Mouse (Mus musculus): ENCODE data around the gene Celsr1. TPM values are rescaled to one million over a fixed set of nuclear protein-coding genes. Genes with fewer than 3 reads are reported as not detected.
A peak's percentile ranks its signal among the peaks of the same experiment; 100 is the strongest.
"Not testable (repeated sequence)": the region's sequence is repeated elsewhere in the genome, so short reads cannot be mapped to it uniquely, and the experiment has no call there.

Gene Celsr1
- polyA plus RNA-seq, 1 experiment: 40.0 TPM

DNA sequence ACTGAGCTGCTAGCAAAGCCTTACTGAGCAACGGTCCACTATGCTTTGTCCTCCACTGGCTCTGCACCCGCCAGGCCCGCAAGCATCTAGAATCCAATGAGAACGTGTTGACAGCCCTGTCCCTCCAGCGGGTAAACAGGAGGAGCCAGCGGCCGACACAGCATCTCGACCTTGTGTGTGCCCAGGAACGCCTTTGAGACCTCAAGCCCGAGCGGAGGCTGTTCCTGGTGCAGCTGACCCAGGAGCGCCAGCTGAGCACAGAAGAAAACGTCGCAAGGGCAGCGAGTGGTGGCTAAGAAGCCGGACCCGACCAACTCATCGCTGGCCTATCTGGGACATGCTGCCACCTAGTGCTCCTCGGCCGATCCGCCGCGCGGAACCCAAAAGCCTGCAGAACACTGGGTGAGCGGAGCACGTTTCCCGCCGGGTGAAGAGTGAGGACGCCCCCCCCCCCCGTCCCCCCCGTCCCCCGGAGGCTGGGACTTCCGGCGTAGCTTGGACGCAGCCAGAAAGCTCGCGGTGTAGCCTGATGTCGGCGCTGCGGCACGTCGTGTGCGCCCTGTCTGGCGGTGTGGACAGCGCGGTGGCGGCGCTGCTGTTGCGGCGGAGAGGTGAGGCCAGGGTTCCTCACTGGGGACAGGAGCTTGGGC is 154.6 kb downstream of the Celsr1 start, which contains the start of gene Trmu:
Trmu (plus strand) TSS at position 465 of the 650 bp plus-strand sequence.
- no peaks in the 10 kb centered on the region for H3K27me3 ChIP-seq (ENCODE audit: control insufficient read depth, insufficient read depth, low read length)
- H3K27ac ChIP-seq (ENCODE audit: control insufficient read depth, insufficient read depth, low read length): peak within 1 kb of the TSS; percentile 44
- peak within 1 kb of the TSS; percentile 83 for H3K4me3 ChIP-seq (ENCODE audit: control insufficient read depth, insufficient read depth, low read length)
- DNase-seq: peak; percentile 83
- peaks cover 6% of the 10 kb centered on the region for H3K4me1 ChIP-seq (replicated peaks; ENCODE audit: control insufficient read depth, insufficient read depth, low read length)
- 2% methylated on average over 49 of the region's 50 CpGs for WGBS
- no peaks in the 10 kb centered on the region; the same call in none of the 2 replicates for H3K36me3 ChIP-seq (ENCODE audit: control insufficient read depth, insufficient read depth, low read length)
- TF ChIP-seq CTCF (IDR thresholded peaks at IDR 0.05; ENCODE audit: borderline replicate concordance, control insufficient read depth, extremely low read depth, insufficient read depth, low read length, poor library complexity) (peak; percentile 28; the same call in 1 of the 2 replicates), POLR2A (IDR thresholded peaks at IDR 0.05; ENCODE audit: control insufficient read depth, extremely low read depth, insufficient read depth, low read length, poor library complexity) (peak; percentile 77)

DNA sequence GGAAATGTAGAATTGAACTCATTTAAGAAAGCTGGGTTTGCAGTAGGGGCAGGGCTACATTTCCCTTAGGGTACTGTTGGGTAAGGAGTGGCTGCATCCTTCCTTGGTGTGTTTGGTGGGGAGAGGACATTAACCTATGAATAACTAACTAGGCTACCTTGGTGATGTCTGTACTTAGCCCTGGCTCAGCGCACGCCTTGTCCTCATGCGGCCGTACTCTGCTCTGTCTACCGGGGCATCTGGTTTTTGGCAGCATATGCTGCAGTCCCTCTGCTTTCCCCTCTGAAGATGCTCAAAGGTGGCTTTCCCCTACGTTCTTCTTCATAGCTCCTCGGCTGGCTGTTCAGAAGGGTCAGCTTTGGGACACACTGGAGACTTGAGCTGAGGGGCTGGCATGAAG is 156.2 kb downstream of the Celsr1 start:
- Histone ChIP-seq H3K36me3 (ENCODE audit: control insufficient read depth, insufficient read depth, low read length) (peaks cover 9% of the 10 kb centered on the region), H3K4me3 (ENCODE audit: control insufficient read depth, insufficient read depth, low read length) (no peak overlapping the region), H3K27me3 (ENCODE audit: control insufficient read depth, insufficient read depth, low read length) (no peaks in the 10 kb centered on the region), H3K4me1 (replicated peaks; ENCODE audit: control insufficient read depth, insufficient read depth, low read length) (peaks cover 6% of the 10 kb centered on the region), H3K27ac (ENCODE audit: control insufficient read depth, insufficient read depth, low read length) (no peak overlapping the region)
- DNase-seq: no peak
- TF ChIP-seq CTCF (IDR thresholded peaks at IDR 0.05; ENCODE audit: borderline replicate concordance, control insufficient read depth, extremely low read depth, insufficient read depth, low read length, poor library complexity) (no peak), POLR2A (IDR thresholded peaks at IDR 0.05; ENCODE audit: control insufficient read depth, extremely low read depth, insufficient read depth, low read length, poor library complexity) (no peak)
- WGBS: 97% methylated on average over 7 of the region's 7 CpGs

DNA sequence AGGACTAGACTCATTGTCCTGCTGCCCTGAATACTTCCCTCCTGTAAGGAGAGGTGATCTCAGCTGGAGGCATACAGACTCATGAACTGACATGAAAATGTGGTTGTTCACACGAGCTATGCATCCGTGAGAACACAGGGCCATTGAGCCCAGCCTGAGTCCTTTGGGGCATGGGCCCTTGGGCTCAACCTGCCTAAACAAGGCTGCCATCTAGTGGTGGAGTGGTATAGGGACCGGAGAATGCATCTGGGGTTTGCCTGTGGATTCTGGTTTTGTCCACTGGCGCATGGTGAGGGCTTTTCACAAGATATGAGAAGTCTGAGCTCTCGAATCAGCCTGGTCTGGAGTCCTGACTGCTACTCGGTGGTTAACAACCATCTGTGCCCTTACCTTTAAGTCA is 165.9 kb downstream of the Celsr1 start:
- DNase-seq: peak; percentile 61
- Histone ChIP-seq H3K36me3 (ENCODE audit: control insufficient read depth, insufficient read depth, low read length) (peaks cover 58% of the 10 kb centered on the region), H3K4me3 (ENCODE audit: control insufficient read depth, insufficient read depth, low read length) (no peak overlapping the region), H3K27me3 (ENCODE audit: control insufficient read depth, insufficient read depth, low read length) (no peaks in the 10 kb centered on the region), H3K27ac (ENCODE audit: control insufficient read depth, insufficient read depth, low read length) (no peak overlapping the region), H3K4me1 (replicated peaks; ENCODE audit: control insufficient read depth, insufficient read depth, low read length) (no peaks in the 10 kb centered on the region)
- TF ChIP-seq CTCF (IDR thresholded peaks at IDR 0.05; ENCODE audit: borderline replicate concordance, control insufficient read depth, extremely low read depth, insufficient read depth, low read length, poor library complexity) (peak; percentile 88; the same call in 1 of the 2 replicates), POLR2A (IDR thresholded peaks at IDR 0.05; ENCODE audit: control insufficient read depth, extremely low read depth, insufficient read depth, low read length, poor library complexity) (no peak)
- 57% methylated on average over 6 of the region's 6 CpGs for WGBS

DNA sequence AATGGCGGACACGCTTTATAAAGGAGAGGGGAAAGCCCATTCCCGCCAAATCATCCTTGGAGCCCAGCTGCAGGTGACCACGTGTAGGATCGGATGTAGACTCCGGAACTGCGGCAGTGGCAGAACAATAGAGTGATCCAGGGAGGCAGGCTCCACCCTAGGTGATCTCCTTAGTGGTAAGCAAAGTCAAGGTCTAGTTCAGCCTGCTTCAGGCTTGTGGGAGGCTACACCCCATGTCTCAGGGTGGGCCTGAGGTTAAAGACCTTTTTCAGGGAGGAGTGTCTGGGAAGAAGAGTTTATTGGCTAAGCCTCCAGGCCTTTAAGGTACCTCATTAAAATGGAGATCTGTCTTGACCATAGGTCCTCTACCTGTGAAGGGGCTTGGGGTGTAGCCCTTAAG is 167.7 kb downstream of the Celsr1 start:
- not testable (repeated sequence) for H3K4me1 ChIP-seq (replicated peaks; ENCODE audit: control insufficient read depth, insufficient read depth, low read length); H3K4me3 ChIP-seq (ENCODE audit: control insufficient read depth, insufficient read depth, low read length); DNase-seq; H3K27me3 ChIP-seq (ENCODE audit: control insufficient read depth, insufficient read depth, low read length); H3K27ac ChIP-seq (ENCODE audit: control insufficient read depth, insufficient read depth, low read length)
- WGBS: 96% methylated on average over 7 of the region's 7 CpGs
- H3K36me3 ChIP-seq (ENCODE audit: control insufficient read depth, insufficient read depth, low read length): peaks cover 43% of the 10 kb centered on the region

DNA sequence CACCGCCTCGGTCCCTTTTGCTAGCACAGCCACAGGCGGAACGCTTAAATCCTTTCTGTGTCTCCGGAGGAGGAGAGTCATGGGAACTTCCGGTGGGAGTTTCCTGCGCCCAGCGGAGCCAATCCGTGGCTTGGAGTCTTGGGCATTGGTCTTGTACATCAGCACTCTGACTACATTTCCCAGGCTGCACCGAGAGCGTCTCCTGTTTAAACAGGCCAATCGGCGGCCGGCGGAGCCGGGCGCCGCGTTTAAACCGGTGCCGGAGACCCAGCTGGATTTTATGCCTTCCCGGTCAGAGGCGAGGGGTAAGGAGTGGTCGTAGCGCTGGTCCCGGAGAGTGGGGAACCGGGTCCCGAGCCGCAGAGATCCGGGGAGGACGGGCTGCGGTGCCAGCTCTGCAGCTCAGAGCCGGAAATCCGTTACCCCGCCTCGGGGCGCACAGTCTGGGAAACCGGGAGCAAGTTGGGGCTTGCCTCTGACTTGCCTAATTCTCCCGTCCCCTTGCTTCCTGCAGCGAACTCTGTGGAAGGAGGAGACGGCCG is 174.0 kb downstream of the Celsr1 start, which contains the start of gene Gtse1:
Gtse1 (plus strand) TSS at position 256 of the 542 bp plus-strand sequence.
- Histone ChIP-seq H3K36me3 (ENCODE audit: control insufficient read depth, insufficient read depth, low read length) (peaks cover 12% of the 10 kb centered on the region), H3K4me3 (ENCODE audit: control insufficient read depth, insufficient read depth, low read length) (peak within 1 kb of the TSS; percentile 79), H3K27me3 (ENCODE audit: control insufficient read depth, insufficient read depth, low read length) (no peaks in the 10 kb centered on the region), H3K27ac (ENCODE audit: control insufficient read depth, insufficient read depth, low read length) (no peak within 1 kb of the TSS), H3K4me1 (replicated peaks; ENCODE audit: control insufficient read depth, insufficient read depth, low read length) (peaks cover 10% of the 10 kb centered on the region)
- under 1% methylated on average over 42 of the region's 42 CpGs for WGBS
- no peak for TF ChIP-seq CTCF (IDR thresholded peaks at IDR 0.05; ENCODE audit: borderline replicate concordance, control insufficient read depth, extremely low read depth, insufficient read depth, low read length, poor library complexity)
- TF ChIP-seq POLR2A (IDR thresholded peaks at IDR 0.05; ENCODE audit: control insufficient read depth, extremely low read depth, insufficient read depth, low read length, poor library complexity): 0 out of 2 replicates have a peak, but pooled peaks have one; percentile 31
- DNase-seq: peak; percentile 92

DNA sequence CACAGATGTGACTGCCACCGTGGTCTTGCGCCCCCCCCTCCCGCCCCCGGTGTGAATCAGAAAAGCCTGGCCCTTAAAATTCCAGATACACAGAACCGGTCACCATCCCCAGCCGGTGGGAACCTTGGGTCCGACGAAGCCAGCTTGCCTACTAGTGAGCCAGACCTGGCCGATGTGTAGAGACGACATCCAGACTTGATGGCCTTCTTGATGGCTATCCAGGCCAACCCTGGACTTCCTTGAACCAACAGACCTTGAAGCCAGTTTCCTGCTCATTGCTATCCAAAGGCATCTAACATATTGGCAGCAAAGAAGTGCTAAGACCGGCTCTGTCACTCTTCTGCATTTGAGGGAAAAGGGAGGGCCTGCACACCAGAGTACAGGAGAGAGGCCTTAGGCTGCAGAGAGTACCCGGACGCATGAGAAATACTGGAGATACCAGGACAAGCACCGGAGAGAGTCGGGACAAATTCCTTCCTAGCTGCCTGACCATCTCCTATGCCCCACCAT is 174.5 kb downstream of the Celsr1 start:
- no peak overlapping the region for H3K27ac ChIP-seq (ENCODE audit: control insufficient read depth, insufficient read depth, low read length)
- WGBS: 14% methylated on average over 15 of the region's 15 CpGs
- TF ChIP-seq POLR2A (IDR thresholded peaks at IDR 0.05; ENCODE audit: control insufficient read depth, extremely low read depth, insufficient read depth, low read length, poor library complexity) (no peak), CTCF (IDR thresholded peaks at IDR 0.05; ENCODE audit: borderline replicate concordance, control insufficient read depth, extremely low read depth, insufficient read depth, low read length, poor library complexity) (no peak)
- H3K36me3 ChIP-seq (ENCODE audit: control insufficient read depth, insufficient read depth, low read length): peaks cover 6% of the 10 kb centered on the region
- peaks cover 10% of the 10 kb centered on the region for H3K4me1 ChIP-seq (replicated peaks; ENCODE audit: control insufficient read depth, insufficient read depth, low read length)
- H3K4me3 ChIP-seq (ENCODE audit: control insufficient read depth, insufficient read depth, low read length): peak overlapping the region; percentile 53
- H3K27me3 ChIP-seq (ENCODE audit: control insufficient read depth, insufficient read depth, low read length): no peaks in the 10 kb centered on the region
- no peak for DNase-seq
